Mouse (Mus musculus) kidney, postnatal 36 days (tissue): Measurements from ENCODE around the gene Pnkp.
A peak's percentile ranks its signal among the peaks of the same experiment; 100 is the strongest.

ENCODE experiments used
- DNase-seq, 2 experiments: peaks; one replicate each; pipeline ENCODE4 v3.0.0; 2021 to 2022; ENCODE audit warnings: mixed read lengths in 2 of 2

Gene Pnkp

GRCm38 (mm10) chr7:44828706-44829105 is 28.2 kb upstream of the Pnkp start:
- no peak for DNase-seq

GRCm38 (mm10) chr7:44832763-44833162 is 24.2 kb upstream of the Pnkp start:
- no peak for DNase-seq

GRCm38 (mm10) chr7:44835373-44836015 is 21.4 kb upstream of the Pnkp start:
- no peak for DNase-seq

- DNase-seq, result peak in 1 of 2 experiments; percentile 65
Measured at GRCm38 (mm10) chr7:44836016-44836404, 20.9 kb upstream of the Pnkp start.

GRCm38 (mm10) chr7:44836423-44837053 is 20.4 kb upstream of the Pnkp start:
- no peak for DNase-seq

- no peak for DNase-seq
Measured at GRCm38 (mm10) chr7:44838073-44838472, 18.9 kb upstream of the Pnkp start.

GRCm38 (mm10) chr7:44839171-44839490 is 17.8 kb upstream of the Pnkp start:
- no peak for DNase-seq

- DNase-seq, result peak in 1 of 2 experiments; percentile 59
Measured at GRCm38 (mm10) chr7:44839491-44840191, 17.3 kb upstream of the Pnkp start.

- no peak for DNase-seq
Measured at GRCm38 (mm10) chr7:44840426-44840825, 16.5 kb upstream of the Pnkp start.

- DNase-seq, result no peak
Measured at GRCm38 (mm10) chr7:44841825-44842463, 15.0 kb upstream of the Pnkp start.

GRCm38 (mm10) chr7:44845006-44845405 is 11.9 kb upstream of the Pnkp start:
- no peak for DNase-seq

- DNase-seq, result no peak
Measured at GRCm38 (mm10) chr7:44846804-44847203, 10.1 kb upstream of the Pnkp start.

GRCm38 (mm10) chr7:44847772-44848171 is 9.2 kb upstream of the Pnkp start:
- no peak for DNase-seq

GRCm38 (mm10) chr7:44848561-44849415 is 8.2 kb upstream of the Pnkp start, which contains the start of the genes Akt1s1 and Tbc1d17:
Akt1s1 (plus strand) TSS chr7:44848991.
Tbc1d17 (minus strand) TSS chr7:44849079.
- peak; percentile 98 to 100 for DNase-seq

GRCm38 (mm10) chr7:44849416-44850111 is 7.4 kb upstream of the Pnkp start:
- peak; percentile 94 for DNase-seq

- DNase-seq, result peak; percentile 82 to 91
Measured at GRCm38 (mm10) chr7:44850146-44850545, 6.8 kb upstream of the Pnkp start.

GRCm38 (mm10) chr7:44850789-44851624 is 5.9 kb upstream of the Pnkp start:
- no peak for DNase-seq

GRCm38 (mm10) chr7:44851625-44852234 is 5.2 kb upstream of the Pnkp start:
- DNase-seq, result no peak

- no peak for DNase-seq
Measured at GRCm38 (mm10) chr7:44852259-44853027, 4.5 kb upstream of the Pnkp start.

GRCm38 (mm10) chr7:44853065-44853464 is 3.9 kb upstream of the Pnkp start:
- DNase-seq, result no peak
